Mouse (Mus musculus) cerebellum, adult 2 months (tissue): Measurements from ENCODE around the gene Nova2. TPM values are rescaled to one million over a fixed set of nuclear protein-coding genes. Genes with fewer than 3 reads are reported as not detected.

Experiments used
- DNase-seq, 2 experiments: peaks; one replicate each; pipeline ENCODE4 v3.0.0; 2021
- H3K27ac ChIP-seq: fragments of 200-500 bp; 2 replicates; pipeline ENCODE4 v1.5.1; 2012; ENCODE audit warnings: low read length, control low read depth, inconsistent platforms; ENCODE audit not compliant: insufficient read depth
- H3K27me3 ChIP-seq: fragments of 200-500 bp; 2 replicates; pipeline ENCODE4 v1.6.1; 2012; ENCODE audit warnings: inconsistent platforms, mild to moderate bottlenecking, low read length, moderate library complexity; ENCODE audit not compliant: control insufficient read depth, insufficient read depth
- H3K4me1 ChIP-seq: fragments of 200-500 bp; 2 replicates; pipeline ENCODE4 v1.6.1; 2011; ENCODE audit warnings: low read length; ENCODE audit not compliant: control insufficient read depth, insufficient read depth
- H3K4me3 ChIP-seq: fragments of 200-500 bp; replicated peaks from 2 replicates; pipeline ENCODE3; 2011; ENCODE audit warnings: mild to moderate bottlenecking, low read depth, low read length, control low read depth; ENCODE audit not compliant: insufficient read depth
- CTCF ChIP-seq: fragments of 200-500 bp; IDR thresholded peaks from 2 replicates; pipeline ENCODE4 v1.5.1; 2011; ENCODE audit warnings: low read depth, mild to moderate bottlenecking, control low read depth, low read length, moderate library complexity, borderline replicate concordance; ENCODE audit not compliant: insufficient read depth
- POLR2A ChIP-seq: fragments of 200-500 bp; IDR thresholded peaks from 2 replicates; pipeline ENCODE4 v1.6.1; 2011; ENCODE audit warnings: low read length, control low read depth, borderline replicate concordance; ENCODE audit not compliant: insufficient read depth
- WGBS: fragments of 180-500 bp; shearing (Covaris S2); methylation state at CpG from one replicate; pipeline ENCODE4 v1.1.7; 2018; 5-methylcytosine and 5-hydroxymethylcytosine counted together
- polyA plus RNA-seq: library from polyadenylated mRNA; depleted of rRNA; stranded (reverse); fragments of >200 nt; gene quantifications from 2 replicates; pipeline ENCODE4 v1.2.3, GENCODE M21; 2012

Nova2 gene
- polyA plus RNA-seq, 1 experiment = 12.8 TPM

GRCm38 (mm10) chr7:18970956-18971355 is 45.3 kb downstream of the Nova2 start:
- Histone ChIP-seq H3K4me1 (no peaks in the 10 kb centered on the region), H3K27ac (no peak overlapping the region), H3K4me3 (no peak overlapping the region), H3K27me3 (no peaks in the 10 kb centered on the region)
- TF ChIP-seq POLR2A (no peak), CTCF (peak; percentile 11; the same call in 1 of the 2 replicates)
- no peak for DNase-seq
- WGBS = 86% methylated on average over 3 of the region's 3 CpGs

GRCm38 (mm10) chr7:18978381-18978780 is 52.7 kb downstream of the Nova2 start:
- WGBS = 58% methylated on average over 9 of the region's 9 CpGs
- Histone ChIP-seq H3K4me3 (no peak overlapping the region), H3K27me3 (no peaks in the 10 kb centered on the region; the same call in 1 of the 2 replicates), H3K4me1 (no peaks in the 10 kb centered on the region), H3K27ac (no peak overlapping the region)
- no peak for DNase-seq
- TF ChIP-seq POLR2A (no peak), CTCF (no peak)

- Histone ChIP-seq H3K4me3 (no peak overlapping the region), H3K27ac (no peak overlapping the region), H3K27me3 (no peaks in the 10 kb centered on the region), H3K4me1 (no peaks in the 10 kb centered on the region)
- 75% methylated on average over 2 of the region's 2 CpGs for WGBS
- TF ChIP-seq POLR2A = no peak
- no peak for TF ChIP-seq CTCF
- no peak for DNase-seq
Measured at GRCm38 (mm10) chr7:18986503-18986902, 60.8 kb downstream of the Nova2 start.

DNA sequence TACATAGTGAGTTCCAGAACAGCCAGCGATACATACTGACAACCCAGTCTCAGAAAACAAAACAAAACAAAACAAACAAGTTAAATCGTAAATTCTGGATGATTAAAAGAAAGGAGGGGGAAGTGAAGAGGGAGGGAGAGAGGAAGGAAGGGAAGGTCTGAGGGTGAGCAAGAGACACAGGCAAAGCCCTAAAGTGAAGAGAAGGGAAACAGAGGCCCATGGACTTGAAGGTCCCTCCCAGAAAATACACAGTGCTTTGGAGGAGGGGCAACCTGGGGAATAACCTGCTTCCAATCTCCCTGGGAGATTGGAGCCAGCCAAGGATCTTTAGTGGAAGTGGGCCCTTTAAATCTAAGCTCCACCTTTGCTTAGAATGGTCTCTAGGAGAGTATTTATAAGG is 61.4 kb downstream of the Nova2 start, which contains the start of gene Nanos2:
Nanos2 (plus strand) TSS at position 301 of the 400 bp plus-strand sequence.
- WGBS = 79% methylated on average over 2 of the region's 2 CpGs
- no peak within 1 kb of the TSS for H3K27ac ChIP-seq
- DNase-seq = no peak
- no peak within 1 kb of the TSS for H3K4me3 ChIP-seq
- H3K27me3 ChIP-seq = no peaks in the 10 kb centered on the region
- no peaks in the 10 kb centered on the region for H3K4me1 ChIP-seq
- no peak for TF ChIP-seq POLR2A
- TF ChIP-seq CTCF = no peak

- H3K27ac ChIP-seq = no peak overlapping the region
- H3K27me3 ChIP-seq = no peaks in the 10 kb centered on the region
- 80% methylated on average over 13 of the region's 13 CpGs for WGBS
- TF ChIP-seq POLR2A (no peak), CTCF (no peak)
- DNase-seq = no peak
- peaks cover 3% of the 10 kb centered on the region; the same call in 1 of the 2 replicates for H3K4me1 ChIP-seq
- no peak overlapping the region for H3K4me3 ChIP-seq
Measured at GRCm38 (mm10) chr7:18987747-18988146, 62.1 kb downstream of the Nova2 start.

DNA sequence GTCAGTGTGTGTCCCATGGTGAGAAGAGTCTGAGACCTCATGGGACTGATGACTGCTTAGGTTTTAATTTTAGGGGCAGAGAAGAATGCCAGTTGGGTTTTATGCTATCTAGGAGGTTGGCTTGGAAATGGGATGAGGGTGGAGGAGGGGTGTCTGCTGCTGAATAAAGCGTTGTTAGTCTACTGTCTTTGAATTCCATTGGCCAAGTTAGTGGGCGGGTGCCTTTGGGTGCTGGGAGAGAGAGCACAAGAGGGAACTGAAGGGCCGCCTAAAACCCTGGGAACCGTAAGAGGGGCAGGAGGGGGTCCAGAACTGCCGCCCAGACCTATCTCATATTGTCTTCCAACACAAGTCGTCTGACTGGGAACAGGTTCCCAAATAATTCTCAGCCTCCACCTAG is 63.1 kb downstream of the Nova2 start:
- no peak for DNase-seq
- Histone ChIP-seq H3K4me3 (no peak overlapping the region), H3K27me3 (no peaks in the 10 kb centered on the region), H3K27ac (no peak overlapping the region), H3K4me1 (peaks cover 10% of the 10 kb centered on the region; the same call in 1 of the 2 replicates)
- 81% methylated on average over 6 of the region's 6 CpGs for WGBS
- TF ChIP-seq CTCF = no peak
- TF ChIP-seq POLR2A = no peak

- no peaks in the 10 kb centered on the region for H3K27me3 ChIP-seq
- TF ChIP-seq POLR2A (no peak), CTCF (peak; percentile 51; the same call in 1 of the 2 replicates)
- H3K4me3 ChIP-seq = peak overlapping the region; percentile 69
- under 1% methylated on average over 5 of the region's 5 CpGs for WGBS
- H3K4me1 ChIP-seq = peaks cover 10% of the 10 kb centered on the region; the same call in 1 of the 2 replicates
- peak; percentile 66 to 71 for DNase-seq
- H3K27ac ChIP-seq = peak overlapping the region; percentile 93
Measured at GRCm38 (mm10) chr7:18989995-18990394, 64.3 kb downstream of the Nova2 start.

- TF ChIP-seq CTCF = no peak
- TF ChIP-seq POLR2A = peak; percentile 95; the same call in 1 of the 2 replicates
- peak within 1 kb of the TSS; percentile 80 for H3K4me3 ChIP-seq
- H3K4me1 ChIP-seq = peaks cover 10% of the 10 kb centered on the region; the same call in 1 of the 2 replicates
- peak within 1 kb of the TSS; percentile 93 for H3K27ac ChIP-seq
- DNase-seq = peak; percentile 100
- no peaks in the 10 kb centered on the region for H3K27me3 ChIP-seq
- under 1% methylated on average over 37 of the region's 37 CpGs for WGBS
Measured at GRCm38 (mm10) chr7:18990601-18991295, 65.1 kb downstream of the Nova2 start, which contains the start of gene Mypop. TSS of gene Mypop (plus strand) at chr7:18991245.
